Mouse (Mus musculus) gastrocnemius, postnatal 4 days (tissue): ENCODE results near the gene Txnrd2. TPM values are rescaled to one million over a fixed set of nuclear protein-coding genes. Genes with fewer than 3 reads are reported as not detected.
A peak's percentile ranks its signal among the peaks of the same experiment; 100 is the strongest.

Experiments
- DNase-seq, 2 experiments: peaks; one replicate each; pipeline ENCODE4 v3.0.0; 2021 to 2022; ENCODE audit warnings: low spot score in 2 of 2, mixed read lengths in 2 of 2
- total RNA-seq, 2 experiments: library from RNA; stranded (reverse); gene quantifications; 2 replicates each; pipeline ENCODE4 v1.2.3; 2021

Txnrd2 gene
- total RNA-seq, 2 experiments from 2014 or later, result 10.1 to 14.9 TPM

GRCm38 (mm10) chr16:18443385-18443841 is 17.2 kb downstream of the Txnrd2 start:
- DNase-seq, result peak; percentile 93 to 95

- no peak for DNase-seq
Observed at GRCm38 (mm10) chr16:18447243-18447642, 21.1 kb downstream of the Txnrd2 start.

GRCm38 (mm10) chr16:18448104-18448503 is 21.9 kb downstream of the Txnrd2 start:
- no peak for DNase-seq

GRCm38 (mm10) chr16:18449005-18449404 is 22.8 kb downstream of the Txnrd2 start:
- DNase-seq, result no peak

GRCm38 (mm10) chr16:18451486-18452181 is 25.4 kb downstream of the Txnrd2 start:
- no peak for DNase-seq

GRCm38 (mm10) chr16:18452361-18452862 is 26.2 kb downstream of the Txnrd2 start:
- DNase-seq, result no peak

- no peak for DNase-seq
Observed at GRCm38 (mm10) chr16:18453846-18454245, 27.7 kb downstream of the Txnrd2 start.

- DNase-seq, result no peak
Observed at GRCm38 (mm10) chr16:18455407-18455806, 29.2 kb downstream of the Txnrd2 start.

GRCm38 (mm10) chr16:18458661-18459060 is 32.5 kb downstream of the Txnrd2 start:
- DNase-seq, result no peak

GRCm38 (mm10) chr16:18459335-18459954 is 33.3 kb downstream of the Txnrd2 start:
- DNase-seq, result no peak

- DNase-seq, result peak in 1 of 2 experiments; percentile 37
Observed at GRCm38 (mm10) chr16:18459955-18460370, 33.8 kb downstream of the Txnrd2 start.

- DNase-seq, result no peak
Observed at GRCm38 (mm10) chr16:18460826-18461225, 34.6 kb downstream of the Txnrd2 start.

GRCm38 (mm10) chr16:18462031-18462430 is 35.8 kb downstream of the Txnrd2 start:
- DNase-seq, result no peak

GRCm38 (mm10) chr16:18462598-18462997 is 36.4 kb downstream of the Txnrd2 start:
- DNase-seq, result no peak

- peak in 1 of 2 experiments; percentile 40 for DNase-seq
Observed at GRCm38 (mm10) chr16:18464271-18464670, 38.1 kb downstream of the Txnrd2 start.

GRCm38 (mm10) chr16:18470829-18471228 is 44.6 kb downstream of the Txnrd2 start:
- no peak for DNase-seq

GRCm38 (mm10) chr16:18471381-18471955 is 45.3 kb downstream of the Txnrd2 start:
- no peak for DNase-seq

GRCm38 (mm10) chr16:18471976-18472375 is 45.8 kb downstream of the Txnrd2 start:
- no peak for DNase-seq

- no peak for DNase-seq
Observed at GRCm38 (mm10) chr16:18472416-18472815, 46.2 kb downstream of the Txnrd2 start.

GRCm38 (mm10) chr16:18472976-18473375 is 46.8 kb downstream of the Txnrd2 start:
- DNase-seq, result no peak

- DNase-seq, result no peak
Observed at GRCm38 (mm10) chr16:18474021-18474420, 47.8 kb downstream of the Txnrd2 start.

- DNase-seq, result no peak
Observed at GRCm38 (mm10) chr16:18477996-18478395, 51.8 kb downstream of the Txnrd2 start.
